In the genomic region with DNA sequence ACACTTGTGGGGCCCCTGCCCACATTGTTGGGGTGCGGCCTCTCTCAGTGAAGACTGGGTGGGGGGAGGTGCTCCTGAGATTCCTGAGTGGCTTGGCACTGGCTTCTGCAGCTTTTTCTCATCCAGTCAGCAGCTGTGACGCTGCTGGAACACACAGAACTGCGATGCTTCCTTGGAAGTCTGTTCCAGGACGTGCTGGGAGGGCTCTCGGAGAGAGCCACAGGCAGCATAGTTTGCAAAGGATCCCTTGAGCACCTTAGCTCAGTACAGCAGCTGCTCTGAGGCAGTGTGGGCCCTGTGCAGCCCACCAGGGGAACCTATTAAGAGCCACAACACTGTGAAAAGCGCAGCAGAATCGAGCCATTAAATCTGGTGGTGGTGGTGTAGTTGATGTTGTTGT, we compare ENCODE assay signal across 13 mouse cellular contexts.
DNase-seq lines count a peak whose midpoint lies in the region; ATAC-seq lines count a peak whose summit lies in the region.
"Had no signal": no experiment of that assay in that cellular context is flagged by ENCODE, and none has a peak within 500 bp of the region (broad histone marks: within the 10 kb centered on the region; RNA-seq: fewer than 3 reads in every experiment).

No protein-coding gene starts in this region.

- DNase-seq in hindbrain, embryonic 10.5 days (ENCODE audit: low spot score) = no peak
- DNase-seq in hindbrain, embryonic 11.5 days (ENCODE audit: low spot score) = no peak
- peak; percentile 19 for DNase-seq in 3T3-L1 (ENCODE audit: low read depth, low spot score)
- DNase-seq in brain, adult 2 months (ENCODE audit: low read depth, low spot score) = peak; percentile 42
- DNase-seq in layer of hippocampus, adult 11-12 months (ENCODE audit: low spot score) = no peak
- DNase-seq: right cerebral cortex, postnatal 4 days had no signal

- no peak overlapping the region for H3K4me3 ChIP-seq in hindbrain, embryonic 10.5 days
- no peak overlapping the region for H3K4me3 ChIP-seq in hindbrain, embryonic 11.5 days (ENCODE audit: low read depth, low read length)
- H3K4me3 ChIP-seq in limb, embryonic 13.5 days = no peak overlapping the region
- H3K4me3 ChIP-seq: hindbrain, embryonic 15.5 days; layer of hippocampus, adult 2 months; neural tube, embryonic 12.5 days had no signal

- no peaks in the 10 kb centered on the region for H3K9me3 ChIP-seq in hindbrain, embryonic 10.5 days
- H3K9me3 ChIP-seq in hindbrain, embryonic 11.5 days (ENCODE audit: control insufficient read depth, low read length) = no peaks in the 10 kb centered on the region
- H3K9me3 ChIP-seq in limb, embryonic 13.5 days = no peaks in the 10 kb centered on the region
- H3K9me3 ChIP-seq: G1E; hindbrain, embryonic 15.5 days; neural tube, embryonic 12.5 days had no signal

- no peak overlapping the region for H3K4me2 ChIP-seq in hindbrain, embryonic 11.5 days (replicated peaks; ENCODE audit: low read depth, low read length)
- H3K4me2 ChIP-seq in limb, embryonic 13.5 days (replicated peaks) = no peak overlapping the region; the same call in 1 of the 2 replicates
- H3K4me2 ChIP-seq: hindbrain, embryonic 15.5 days; neural tube, embryonic 12.5 days had no signal

- H3K27me3 ChIP-seq in hindbrain, embryonic 10.5 days (ENCODE audit: insufficient read depth, poor library complexity, severe bottlenecking) = no peaks in the 10 kb centered on the region
- H3K27me3 ChIP-seq in hindbrain, embryonic 11.5 days (ENCODE audit: control insufficient read depth, insufficient read depth, low read length) = no peaks in the 10 kb centered on the region
- H3K27me3 ChIP-seq in limb, embryonic 13.5 days = no peaks in the 10 kb centered on the region
- H3K27me3 ChIP-seq: hindbrain, embryonic 15.5 days; neural tube, embryonic 12.5 days had no signal

- WGBS in hindbrain, embryonic 10.5 days = 55% methylated on average over 7 of the region's 7 CpGs
- WGBS in hindbrain, embryonic 11.5 days = 61% methylated on average over 7 of the region's 7 CpGs
- 18% methylated on average over 7 of the region's 7 CpGs for WGBS in limb, embryonic 13.5 days

- H3K36me3 ChIP-seq in hindbrain, embryonic 10.5 days = no peaks in the 10 kb centered on the region
- no peaks in the 10 kb centered on the region for H3K36me3 ChIP-seq in hindbrain, embryonic 11.5 days (ENCODE audit: control insufficient read depth, insufficient read depth, low read length)
- H3K36me3 ChIP-seq in limb, embryonic 13.5 days = no peaks in the 10 kb centered on the region
- H3K36me3 ChIP-seq: G1E; hindbrain, embryonic 15.5 days; neural tube, embryonic 12.5 days had no signal

- 0 out of 2 replicates have a peak overlapping the region, but pooled peaks have one; percentile 53 for H3K27ac ChIP-seq in hindbrain, embryonic 10.5 days
- H3K27ac ChIP-seq in hindbrain, embryonic 11.5 days (ENCODE audit: low read depth, low read length) = no peak overlapping the region
- H3K27ac ChIP-seq in limb, embryonic 13.5 days = peak overlapping the region; percentile 65
- H3K27ac ChIP-seq: hindbrain, embryonic 15.5 days; layer of hippocampus, adult 2 months; macrophage; neural tube, embryonic 12.5 days had no signal

- no peak overlapping the region for H3K9ac ChIP-seq in hindbrain, embryonic 11.5 days (ENCODE audit: low read depth, low read length)
- H3K9ac ChIP-seq in limb, embryonic 13.5 days = peak overlapping the region; percentile 39; the same call in 1 of the 2 replicates
- H3K9ac ChIP-seq: hindbrain, embryonic 15.5 days; neural tube, embryonic 12.5 days had no signal

- H3K4me1 ChIP-seq in hindbrain, embryonic 10.5 days (replicated peaks) = peaks cover 6% of the 10 kb centered on the region
- H3K4me1 ChIP-seq in hindbrain, embryonic 11.5 days (replicated peaks; ENCODE audit: control insufficient read depth, insufficient read depth, low read length) = no peaks in the 10 kb centered on the region
- H3K4me1 ChIP-seq in limb, embryonic 13.5 days = peaks cover 22% of the 10 kb centered on the region

- no peak for ATAC-seq in hindbrain, embryonic 11.5 days (ENCODE audit: low FRiP score)
- ATAC-seq in limb, embryonic 13.5 days (ENCODE audit: low FRiP score, low read depth) = peak; percentile 80
- ATAC-seq in CD4-positive, CD25-positive, alpha-beta regulatory T cell, adult 4 months = no peak

Comparison
In these comparisons a context has a peak if more than half of its experiments do, and no peak if none do; other contexts are left out.
1. DNase-seq: peak in 3T3-L1 (single experiment) and brain, adult 2 months (single experiment); none in hindbrain, embryonic 10.5 days (single experiment), hindbrain, embryonic 11.5 days (single experiment) and layer of hippocampus, adult 11-12 months (single experiment).